Mouse (Mus musculus): Measurements from ENCODE around the gene Ncor2.
"Not testable (repeated sequence)": the region's sequence is repeated elsewhere in the genome, so short reads cannot be mapped to it uniquely, and the experiment has no call there.

Gene Ncor2

GRCm38 (mm10) chr5:125179007-125179734 is at the start of gene Ncor2:
Gene Ncor2, minus strand, starts transcription at chr5:125179219.
- no peak for DNase-seq (ENCODE audit: extremely low spot score, low read depth, low spot score)

- DNase-seq (ENCODE audit: extremely low spot score, low read depth, low spot score): no peak
These were observed 48.7 kb upstream of the Ncor2 start for GRCm38 (mm10) chr5:125227699-125228098.

DNA sequence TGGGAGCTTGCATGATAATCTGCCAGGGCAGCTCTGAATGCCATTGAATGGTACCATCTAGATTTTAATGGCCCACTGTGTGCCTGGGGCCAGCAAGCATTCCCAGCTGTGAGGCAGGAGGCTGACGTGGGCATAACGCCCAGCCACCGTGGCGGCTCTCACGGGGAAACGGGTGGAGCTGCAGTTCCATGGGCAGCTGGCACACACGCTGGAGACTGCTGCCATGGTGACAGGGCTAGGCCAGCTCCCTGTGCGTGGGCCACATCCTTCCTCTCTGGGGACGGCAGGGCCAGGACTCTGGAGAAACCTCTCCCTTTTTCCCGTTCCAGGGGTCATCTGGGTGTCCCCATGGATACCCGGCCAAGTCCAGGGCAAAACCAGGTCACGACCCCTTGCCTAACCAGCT is 47.2 kb upstream of the Ncor2 start:
- DNase-seq (ENCODE audit: extremely low spot score, low read depth, low spot score): no peak

GRCm38 (mm10) chr5:125224925-125225324 is 45.9 kb upstream of the Ncor2 start:
- DNase-seq (ENCODE audit: extremely low spot score, low read depth, low spot score): no peak

GRCm38 (mm10) chr5:125223961-125224360 is 44.9 kb upstream of the Ncor2 start:
- DNase-seq (ENCODE audit: extremely low spot score, low read depth, low spot score): no peak

- DNase-seq (ENCODE audit: extremely low spot score, low read depth, low spot score): no peak
These were observed 43.7 kb upstream of the Ncor2 start for GRCm38 (mm10) chr5:125222706-125223105.

DNA sequence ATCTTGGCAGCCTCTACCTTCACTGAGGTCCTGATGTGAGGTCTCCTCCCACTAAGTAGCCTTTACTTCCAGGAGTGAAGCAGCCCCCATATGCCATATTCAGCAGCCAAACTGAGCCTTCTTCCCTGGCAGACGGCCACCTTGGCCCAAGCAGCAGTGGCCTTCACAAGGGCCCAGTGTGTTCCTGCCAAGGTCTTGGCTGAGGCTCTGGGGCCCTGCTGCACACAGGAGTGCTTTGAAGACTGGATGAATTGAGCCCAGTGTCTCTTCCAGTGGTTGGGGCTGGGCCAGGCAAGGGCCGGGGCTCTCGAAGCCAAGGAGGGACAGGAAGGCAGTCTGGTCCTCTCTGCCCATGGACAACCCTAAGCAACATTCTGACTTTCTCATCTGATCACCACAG is 42.8 kb upstream of the Ncor2 start:
- DNase-seq (ENCODE audit: extremely low spot score, low read depth, low spot score): no peak

DNA sequence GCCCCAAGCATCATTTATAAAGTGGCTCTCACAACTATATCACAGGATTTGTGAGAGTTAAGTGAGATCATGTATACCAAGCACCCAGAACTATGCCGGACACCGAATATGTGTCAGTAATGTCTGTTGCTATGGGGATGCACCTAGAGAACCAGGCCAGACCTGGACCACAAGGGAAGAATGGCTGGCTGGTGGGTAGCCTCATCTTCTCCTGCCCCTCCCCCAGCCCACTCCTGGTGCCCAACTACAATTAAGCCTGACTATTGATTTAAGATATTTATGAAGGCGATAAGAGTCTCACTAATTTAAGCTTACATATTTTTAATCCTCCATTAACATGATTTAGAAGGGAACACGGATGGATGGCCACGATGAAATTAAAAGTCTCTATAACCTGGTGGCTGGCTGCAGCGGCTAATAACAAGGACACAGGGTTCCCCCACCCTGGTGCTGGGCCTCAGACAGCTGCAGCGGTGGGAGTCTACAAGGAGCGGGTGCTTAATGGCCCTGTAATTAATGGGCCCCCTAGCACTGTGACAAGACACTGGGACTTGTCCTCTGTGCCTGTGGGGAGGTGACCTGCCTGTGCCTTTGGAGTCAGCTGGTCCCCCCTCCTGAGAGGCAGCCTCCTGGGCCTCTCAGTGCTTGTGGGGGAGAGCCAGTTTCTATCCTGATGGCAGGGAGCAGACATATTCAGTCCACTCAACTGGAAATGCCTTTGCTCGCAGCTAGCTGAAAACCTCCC is 38.6 kb upstream of the Ncor2 start:
- DNase-seq (ENCODE audit: extremely low spot score, low read depth, low spot score): no peak

DNA sequence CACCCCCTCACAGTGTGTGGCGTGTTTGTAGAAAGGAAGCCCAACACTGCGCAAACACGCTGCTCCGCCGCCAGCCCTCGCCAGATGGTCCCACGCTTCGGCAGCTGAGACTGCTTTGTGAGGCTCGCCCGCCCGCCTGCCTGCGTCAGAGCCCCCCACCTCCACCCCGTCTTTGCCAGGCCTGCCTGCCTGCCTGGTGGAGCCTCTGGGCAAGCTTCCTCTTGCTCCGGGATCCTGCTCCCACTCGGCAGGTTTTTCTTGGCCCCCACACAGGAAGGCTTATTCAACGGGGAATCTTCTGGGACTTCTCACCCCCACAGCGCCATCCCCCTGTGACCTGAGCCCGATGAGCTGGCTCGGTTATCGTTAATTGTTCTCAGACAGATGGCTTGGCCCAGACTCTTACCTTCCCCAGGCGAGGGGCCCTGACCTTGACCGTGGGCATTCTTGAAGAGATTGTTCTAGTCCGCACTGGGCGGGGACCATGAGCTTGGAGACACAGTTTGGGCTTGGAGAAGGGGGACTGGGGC is 37.0 kb upstream of the Ncor2 start:
- no peak for DNase-seq (ENCODE audit: extremely low spot score, low read depth, low spot score)

DNA sequence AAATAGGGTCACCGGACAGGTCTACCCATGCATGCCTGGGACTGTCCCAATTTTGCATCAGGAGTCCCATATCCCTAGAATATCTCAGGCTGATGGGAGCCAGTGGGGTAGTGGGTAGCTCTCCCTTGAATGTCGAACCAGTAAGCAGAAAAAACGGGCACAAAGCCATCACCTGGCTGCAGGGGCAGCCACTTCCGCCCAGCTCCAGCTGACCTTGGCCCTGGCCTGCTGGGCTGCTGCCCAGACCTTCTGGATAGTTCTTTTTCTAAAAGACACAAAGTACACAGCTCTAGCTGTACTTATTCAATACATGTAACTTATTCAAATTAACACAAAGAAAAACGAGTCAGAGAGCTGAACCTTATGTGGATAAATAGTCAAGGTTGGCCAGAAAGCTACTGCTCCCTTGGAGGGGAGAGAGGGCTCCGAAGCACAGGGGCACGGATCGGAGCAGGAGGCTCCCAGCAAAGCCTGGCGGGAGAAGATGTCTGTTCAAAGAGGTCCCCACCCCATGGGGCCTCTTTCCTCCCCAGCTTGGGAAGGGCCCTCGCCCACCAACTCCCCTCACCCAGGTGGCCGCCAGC is 36.4 kb upstream of the Ncor2 start:
- no peak for DNase-seq (ENCODE audit: extremely low spot score, low read depth, low spot score)

- no peak for DNase-seq (ENCODE audit: extremely low spot score, low read depth, low spot score)
These were observed 35.0 kb upstream of the Ncor2 start for GRCm38 (mm10) chr5:125214064-125214463.

DNA sequence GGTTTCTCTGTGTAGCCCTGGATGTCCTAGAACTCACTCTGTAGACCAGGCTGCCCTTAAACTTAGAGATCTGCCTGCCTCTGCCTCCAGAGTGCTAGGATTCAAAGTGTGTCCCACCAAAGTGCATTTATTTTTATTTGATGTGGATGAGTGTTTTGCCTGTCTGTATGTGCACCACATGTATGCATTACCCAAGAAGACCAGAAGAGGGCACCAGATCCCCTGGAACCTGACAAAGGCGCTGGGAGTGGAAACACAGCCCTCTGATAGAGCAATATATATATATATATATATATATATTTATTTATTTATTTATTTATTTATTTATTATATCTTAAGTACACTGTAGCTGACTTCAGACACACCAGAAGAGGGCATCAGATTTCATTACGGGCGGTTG is 25.9 kb upstream of the Ncor2 start:
- DNase-seq (ENCODE audit: extremely low spot score, low read depth, low spot score): not testable (repeated sequence)

GRCm38 (mm10) chr5:125204199-125204815 is 25.3 kb upstream of the Ncor2 start:
- no peak for DNase-seq (ENCODE audit: extremely low spot score, low read depth, low spot score)

DNA sequence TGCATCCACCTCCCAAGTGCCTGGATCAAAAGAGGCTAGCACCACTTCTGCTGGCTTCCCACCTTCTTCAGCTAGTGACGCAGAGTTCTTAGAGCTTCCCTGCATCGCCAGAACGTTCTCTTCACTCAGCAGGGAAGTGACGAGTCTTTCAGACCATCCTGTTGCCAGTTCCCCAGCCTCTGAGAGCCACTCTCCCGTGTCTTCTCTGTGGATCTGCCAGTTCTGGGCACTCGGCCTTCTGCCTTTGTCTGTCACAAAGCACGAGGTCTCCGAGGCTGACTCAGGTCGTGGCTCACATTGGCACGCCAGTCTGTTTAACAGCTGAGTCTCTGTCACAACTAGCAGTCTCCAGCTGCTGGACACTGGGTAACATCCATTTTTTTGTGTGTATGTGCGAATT is 24.7 kb upstream of the Ncor2 start:
- no peak for DNase-seq (ENCODE audit: extremely low spot score, low read depth, low spot score)

- DNase-seq (ENCODE audit: extremely low spot score, low read depth, low spot score): no peak
These were observed 24.1 kb upstream of the Ncor2 start for GRCm38 (mm10) chr5:125203099-125203498.

- no peak for DNase-seq (ENCODE audit: extremely low spot score, low read depth, low spot score)
These were observed 23.1 kb upstream of the Ncor2 start for GRCm38 (mm10) chr5:125202100-125202499.

GRCm38 (mm10) chr5:125199086-125199485 is 20.1 kb upstream of the Ncor2 start:
- no peak for DNase-seq (ENCODE audit: extremely low spot score, low read depth, low spot score)

DNA sequence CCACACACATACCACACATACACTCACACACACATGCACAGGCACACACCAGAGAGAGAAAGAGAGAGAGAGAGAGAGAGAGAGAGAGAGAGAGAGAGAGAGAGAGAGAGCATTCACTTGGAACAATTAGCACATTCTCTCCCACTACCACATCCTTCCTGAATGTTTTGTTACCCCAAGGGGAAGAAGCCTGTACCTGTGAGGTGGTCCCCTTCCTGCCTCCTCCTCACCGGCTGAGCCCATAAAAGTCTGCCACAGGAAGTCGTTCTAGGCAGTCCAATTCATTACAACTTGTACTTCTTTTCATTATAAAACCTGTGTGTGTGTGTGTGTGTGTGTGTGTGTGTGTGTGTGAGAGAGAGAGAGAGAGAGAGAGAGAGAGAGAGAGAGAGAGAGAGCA is 18.3 kb upstream of the Ncor2 start:
- not testable (repeated sequence) for DNase-seq (ENCODE audit: extremely low spot score, low read depth, low spot score)

DNA sequence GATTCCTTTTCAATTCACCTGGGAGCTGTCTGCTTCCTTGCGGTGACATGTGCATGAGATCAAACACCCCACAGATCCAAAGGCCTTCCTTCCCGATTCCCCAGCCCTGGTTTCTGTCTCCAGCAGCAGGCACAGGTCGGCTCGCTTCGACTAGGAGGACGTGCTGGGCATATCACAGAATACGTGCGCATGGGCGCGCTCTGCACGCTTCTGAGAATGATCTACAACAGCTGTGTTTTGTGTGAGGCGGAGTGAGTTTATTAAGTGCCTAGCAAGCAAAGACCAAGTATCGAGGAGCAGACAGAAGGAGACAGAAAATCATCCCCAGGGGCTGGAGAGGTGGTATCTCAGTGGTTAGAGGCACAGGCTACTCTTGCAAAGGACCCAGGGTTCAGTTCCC is 17.0 kb upstream of the Ncor2 start:
- no peak for DNase-seq (ENCODE audit: extremely low spot score, low read depth, low spot score)

GRCm38 (mm10) chr5:125195142-125195541 is 16.1 kb upstream of the Ncor2 start:
- no peak for DNase-seq (ENCODE audit: extremely low spot score, low read depth, low spot score)
